In the genomic region with DNA sequence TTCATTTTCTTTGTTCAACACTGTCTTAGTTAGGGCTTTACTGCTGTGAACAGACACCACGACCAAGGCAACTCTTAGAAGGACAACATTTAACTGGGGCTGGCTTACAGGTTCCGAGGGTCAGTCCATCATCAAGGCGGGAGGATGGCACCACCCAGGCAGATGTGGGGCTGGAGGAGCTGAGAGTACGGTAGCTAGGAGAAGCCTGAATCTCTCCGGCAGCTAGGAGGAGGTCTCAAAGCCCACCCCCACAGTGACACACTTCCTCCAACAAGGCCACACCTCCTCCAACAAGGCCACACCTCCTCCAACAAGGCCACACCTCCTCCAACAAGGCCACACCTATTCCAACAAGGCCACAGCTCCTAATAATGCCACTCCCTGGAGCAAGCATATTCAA, we compare ENCODE assay signal across 2 mouse cellular contexts. TPM values are rescaled to one million over a fixed set of nuclear protein-coding genes. Genes with fewer than 3 reads are reported as not detected.
"Had no signal": no experiment of that assay in that cellular context is flagged by ENCODE, and none has a peak within 500 bp of the region (broad histone marks: within the 10 kb centered on the region; RNA-seq: fewer than 3 reads in every experiment).

No protein-coding gene starts in this region.

RNA-seq across cellular contexts. Expression of a gene that starts 41.9 kb away (rescaled TPM):
- total RNA-seq: megakaryocyte, adult 5-6 weeks; megakaryocyte-erythroid progenitor cell, adult 5-6 weeks had no signal
